Mouse (Mus musculus): ENCODE data around the gene Zbtb45. TPM values are rescaled to one million over a fixed set of nuclear protein-coding genes. Genes with fewer than 3 reads are reported as not detected.
A peak's percentile ranks its signal among the peaks of the same experiment; 100 is the strongest.

Zbtb45 gene
- total and polyA plus RNA-seq, 3 experiments = 6.8 to 14.1 (median 9.3) TPM

DNA sequence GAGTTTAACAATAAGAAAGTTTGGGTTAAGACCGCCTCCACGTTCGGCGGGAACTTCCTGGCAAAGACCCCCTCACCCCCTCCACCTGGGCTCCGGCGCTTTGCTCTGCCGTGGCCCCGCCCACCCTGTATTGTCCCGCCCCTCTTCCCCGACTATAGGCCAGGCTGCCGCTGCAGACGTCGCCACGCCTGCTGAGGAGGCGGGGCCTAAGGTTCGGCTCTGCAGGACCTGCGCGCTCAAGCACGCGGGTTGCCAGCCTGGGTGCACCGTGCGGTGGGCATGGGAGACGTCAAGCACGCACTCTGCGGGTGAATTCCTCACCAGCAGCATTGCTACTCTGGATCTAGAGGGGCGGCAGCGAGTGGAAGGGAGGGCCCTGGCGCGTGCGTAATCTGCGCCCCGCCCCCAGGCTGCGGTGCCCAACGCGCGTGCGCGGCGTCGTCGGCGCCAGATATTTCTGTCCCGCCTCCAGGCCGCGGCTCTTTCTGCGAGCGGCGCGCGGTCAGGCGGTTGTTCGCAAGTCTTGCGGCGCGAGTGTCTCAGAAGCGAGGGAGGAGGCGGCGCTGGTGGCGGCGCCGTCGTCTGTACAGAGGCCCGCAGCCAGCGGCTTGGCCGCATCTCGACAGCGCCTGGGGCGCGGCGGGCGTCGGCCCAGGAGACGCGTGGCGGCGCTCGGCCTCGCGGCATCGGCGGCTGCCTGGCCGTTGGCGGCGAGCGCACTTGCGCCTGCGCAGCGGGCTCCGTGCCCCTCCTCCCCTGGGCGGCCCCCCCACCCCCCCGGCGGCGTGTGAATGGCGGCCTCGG lies 14.3 kb upstream of the Zbtb45 start:
- H3K27me3 ChIP-seq (ENCODE audit: control insufficient read depth, insufficient read depth, low read length) = no peaks in the 10 kb centered on the region
- H3K27ac ChIP-seq = peak overlapping the region; percentile 98
- H3K4me3 ChIP-seq = peak overlapping the region; percentile 100
- intact Hi-C loops (cut with DNase I) = loop anchor here (1.0 kb wide), 2 partner anchors 10 to 14 kb away; partner anchors contain the start of genes Chmp2a and Zbtb45
- WGBS = under 1% methylated on average over 84 of the region's 95 CpGs
- peaks cover 1% of the 10 kb centered on the region for H3K79me2 ChIP-seq (replicated peaks; ENCODE audit: control insufficient read depth, insufficient read depth, low read length)
- peaks cover 9% of the 10 kb centered on the region for H3K36me3 ChIP-seq (ENCODE audit: control insufficient read depth, insufficient read depth, low read length)
- TF ChIP-seq EP300 (IDR thresholded peaks at IDR 0.05; ENCODE audit: insufficient read depth, low read depth, low read length) (0 out of 2 replicates have a peak, but pooled peaks have one; percentile 59), POLR2A (IDR thresholded peaks at IDR 0.05; ENCODE audit: insufficient read depth, low read depth, low read length) (peak; percentile 88), CTCF (IDR thresholded peaks at IDR 0.05) (0 out of 2 replicates have a peak, but pooled peaks have one; percentile 15)
- peaks cover 6% of the 10 kb centered on the region for H3K4me1 ChIP-seq (ENCODE audit: control insufficient read depth, insufficient read depth, low read length)
- H3K9ac ChIP-seq (ENCODE audit: low read depth, low read length) = peak overlapping the region; percentile 89
- DNase-seq = peak; percentile 96 to 98

DNA sequence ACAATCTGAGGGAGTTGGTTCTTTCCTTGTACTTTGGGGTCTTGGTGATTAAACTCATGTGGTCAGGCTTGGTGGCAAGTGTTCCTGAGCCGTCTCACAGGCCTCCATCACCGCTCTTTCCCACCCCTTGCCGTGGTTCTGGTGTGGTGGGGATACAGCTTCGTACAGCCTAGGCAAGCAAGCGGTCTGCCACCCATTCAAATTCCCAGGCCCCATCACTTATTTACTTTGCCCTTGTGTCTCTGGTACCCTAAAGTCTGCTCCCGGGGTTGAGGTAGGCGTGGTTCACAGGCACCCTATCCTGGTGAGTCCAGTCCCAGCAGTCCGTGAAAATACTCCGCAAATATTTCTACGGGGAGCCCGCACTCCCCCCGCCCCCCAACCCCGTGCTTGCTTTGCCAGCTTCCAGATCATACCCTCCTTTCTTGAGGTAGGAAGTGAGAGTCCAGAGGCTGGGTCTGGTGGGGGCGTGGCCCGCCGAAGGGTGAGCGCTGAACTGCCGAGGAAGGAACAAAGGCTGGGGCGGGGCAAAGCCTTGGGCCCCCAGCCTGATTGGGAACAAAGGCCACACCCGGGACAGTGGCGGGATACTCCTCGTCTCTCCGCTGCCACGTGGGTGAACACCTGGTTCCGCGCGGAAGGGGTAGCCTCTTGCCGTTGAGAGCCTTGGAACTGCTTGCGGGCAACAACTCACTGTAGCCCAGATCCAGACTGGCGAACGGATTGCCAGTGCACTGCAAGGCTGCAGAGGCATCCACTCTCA lies 13.1 kb upstream of the Zbtb45 start:
- H3K9ac ChIP-seq (ENCODE audit: low read depth, low read length) = peak overlapping the region; percentile 62
- H3K4me1 ChIP-seq (ENCODE audit: control insufficient read depth, insufficient read depth, low read length) = peaks cover 6% of the 10 kb centered on the region
- TF ChIP-seq POLR2A (IDR thresholded peaks at IDR 0.05; ENCODE audit: insufficient read depth, low read depth, low read length) = no peak
- TF ChIP-seq CTCF (IDR thresholded peaks at IDR 0.05) = no peak
- no peak for TF ChIP-seq EP300 (IDR thresholded peaks at IDR 0.05; ENCODE audit: insufficient read depth, low read depth, low read length)
- no peaks in the 10 kb centered on the region for H3K27me3 ChIP-seq (ENCODE audit: control insufficient read depth, insufficient read depth, low read length)
- peak overlapping the region; percentile 100 for H3K4me3 ChIP-seq
- intact Hi-C loops (cut with DNase I) = loop anchor here (1.0 kb wide), 1 partner anchor 13 kb away; the partner anchor contains the start of gene Zbtb45
- WGBS = 8% methylated on average over 31 of the region's 31 CpGs
- peak; percentile 64 to 84 for DNase-seq
- H3K79me2 ChIP-seq (replicated peaks; ENCODE audit: control insufficient read depth, insufficient read depth, low read length) = peaks cover 1% of the 10 kb centered on the region
- peaks cover 9% of the 10 kb centered on the region for H3K36me3 ChIP-seq (ENCODE audit: control insufficient read depth, insufficient read depth, low read length)
- peak overlapping the region; percentile 98; the same call in 1 of the 2 replicates for H3K27ac ChIP-seq

DNA sequence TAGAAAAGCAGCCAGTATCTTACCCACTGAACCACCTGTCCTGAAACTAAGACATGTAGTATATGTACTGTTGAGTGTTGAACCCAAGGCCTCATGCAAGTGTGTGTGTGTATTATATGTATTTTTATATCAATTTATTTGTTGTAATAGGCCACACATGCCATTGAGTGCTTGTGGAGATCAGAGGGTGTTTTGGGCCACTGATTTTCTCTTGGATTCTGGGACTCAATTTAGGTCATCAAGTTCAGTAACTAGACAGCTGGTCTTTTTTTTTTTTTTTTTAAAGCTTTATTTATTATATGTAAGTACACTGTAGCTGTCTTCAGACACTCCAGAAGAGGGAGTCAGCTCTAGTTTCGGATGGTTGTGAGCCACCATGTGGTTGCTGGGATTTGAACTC lies 5.4 kb upstream of the Zbtb45 start:
- TF ChIP-seq CTCF (IDR thresholded peaks at IDR 0.05) (no peak), POLR2A (IDR thresholded peaks at IDR 0.05; ENCODE audit: insufficient read depth, low read depth, low read length) (no peak)
- no peak overlapping the region for H3K9ac ChIP-seq (ENCODE audit: low read depth, low read length)
- DNase-seq = no peak

DNA sequence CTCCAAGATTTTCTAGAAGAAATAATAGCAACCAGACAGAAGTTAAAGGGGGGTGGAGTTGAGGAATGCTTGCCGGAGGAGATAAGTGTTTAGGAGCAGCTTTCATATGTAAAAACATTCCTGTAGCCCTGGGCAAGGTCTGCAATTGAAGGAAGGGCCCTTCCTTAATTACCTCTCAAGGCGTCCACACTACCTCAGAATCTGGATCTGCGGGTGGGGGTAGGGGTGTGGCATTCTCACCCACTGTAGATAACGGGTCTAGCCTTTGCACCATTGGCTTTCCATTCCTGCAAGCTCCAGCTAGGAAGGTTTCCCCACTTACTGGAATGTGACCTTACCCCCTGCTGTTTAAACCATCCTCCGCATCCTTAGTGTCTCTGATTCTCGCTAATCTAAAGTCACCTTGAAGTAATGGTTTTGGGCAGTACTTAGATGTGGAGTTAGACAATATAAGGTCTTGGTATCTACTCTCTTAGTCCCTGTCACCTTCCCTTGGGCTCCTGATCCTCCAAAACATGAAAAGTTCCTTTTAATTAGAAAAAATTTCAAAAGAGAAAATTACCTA lies 4.5 kb upstream of the Zbtb45 start:
- H3K4me1 ChIP-seq (ENCODE audit: control insufficient read depth, insufficient read depth, low read length) = peaks cover 1% of the 10 kb centered on the region; the same call in 1 of the 2 replicates
- TF ChIP-seq CTCF (IDR thresholded peaks at IDR 0.05) (no peak), POLR2A (IDR thresholded peaks at IDR 0.05; ENCODE audit: insufficient read depth, low read depth, low read length) (no peak), EP300 (IDR thresholded peaks at IDR 0.05; ENCODE audit: insufficient read depth, low read depth, low read length) (no peak)
- H3K36me3 ChIP-seq (ENCODE audit: control insufficient read depth, insufficient read depth, low read length) = no peaks in the 10 kb centered on the region
- H3K27me3 ChIP-seq (ENCODE audit: control insufficient read depth, insufficient read depth, low read length) = no peaks in the 10 kb centered on the region
- intact Hi-C loops (cut with DNase I) = no loop called here
- DNase-seq = no peak
- no peak overlapping the region for H3K9ac ChIP-seq (ENCODE audit: low read depth, low read length)
- H3K27ac ChIP-seq = no peak overlapping the region
- H3K79me2 ChIP-seq (replicated peaks; ENCODE audit: control insufficient read depth, insufficient read depth, low read length) = no peaks in the 10 kb centered on the region
- H3K4me3 ChIP-seq = no peak overlapping the region
- 39% methylated on average over 6 of the region's 6 CpGs for WGBS

More for the DNA sequence above, 5.4 kb upstream of the Zbtb45 start:
- Histone ChIP-seq H3K36me3 (ENCODE audit: control insufficient read depth, insufficient read depth, low read length) (no peaks in the 10 kb centered on the region), H3K4me1 (ENCODE audit: control insufficient read depth, insufficient read depth, low read length) (peaks cover under 1% of the 10 kb centered on the region; the same call in 1 of the 2 replicates), H3K27ac (no peak overlapping the region), H3K4me3 (no peak overlapping the region), H3K79me2 (replicated peaks; ENCODE audit: control insufficient read depth, insufficient read depth, low read length) (no peaks in the 10 kb centered on the region), H3K27me3 (ENCODE audit: control insufficient read depth, insufficient read depth, low read length) (no peaks in the 10 kb centered on the region)
- 81% methylated on average over 1 of the region's 1 CpGs for WGBS
- intact Hi-C loops (cut with DNase I) = no loop called here

DNA sequence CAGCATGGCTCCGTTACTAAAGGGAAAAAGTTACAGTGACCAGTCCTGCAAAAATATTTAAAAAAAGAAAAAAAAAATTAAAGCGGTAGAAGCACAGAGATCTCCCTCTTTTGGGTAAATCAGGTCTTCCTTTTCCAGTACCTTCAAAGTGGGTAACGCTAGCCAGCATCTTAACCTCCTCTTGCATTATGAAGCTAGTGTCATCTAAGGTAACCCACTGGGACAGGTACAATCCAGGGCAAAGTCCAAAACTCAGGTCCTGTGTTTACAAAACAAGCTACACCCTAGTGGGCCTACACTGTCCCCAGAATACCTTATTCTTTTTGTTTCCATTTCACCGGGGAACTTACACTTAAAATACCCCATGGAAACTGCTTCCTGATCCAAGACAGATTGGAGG lies 3.8 kb upstream of the Zbtb45 start:
- no peak overlapping the region for H3K9ac ChIP-seq (ENCODE audit: low read depth, low read length)
- 62% methylated on average over 4 of the region's 4 CpGs for WGBS
- H3K36me3 ChIP-seq (ENCODE audit: control insufficient read depth, insufficient read depth, low read length) = no peaks in the 10 kb centered on the region
- H3K4me1 ChIP-seq (ENCODE audit: control insufficient read depth, insufficient read depth, low read length) = peaks cover 1% of the 10 kb centered on the region; the same call in 1 of the 2 replicates
- H3K27ac ChIP-seq = no peak overlapping the region
- no peaks in the 10 kb centered on the region for H3K27me3 ChIP-seq (ENCODE audit: control insufficient read depth, insufficient read depth, low read length)
- TF ChIP-seq POLR2A (IDR thresholded peaks at IDR 0.05; ENCODE audit: insufficient read depth, low read depth, low read length) (no peak), CTCF (IDR thresholded peaks at IDR 0.05) (no peak), EP300 (IDR thresholded peaks at IDR 0.05; ENCODE audit: insufficient read depth, low read depth, low read length) (no peak)
- no peaks in the 10 kb centered on the region for H3K79me2 ChIP-seq (replicated peaks; ENCODE audit: control insufficient read depth, insufficient read depth, low read length)
- intact Hi-C loops (cut with DNase I) = no loop called here
- no peak overlapping the region for H3K4me3 ChIP-seq
- DNase-seq = no peak
